In genomic region chr12:105981121-105981973, GRCm38 (mm10) we compare ENCODE assay signal across 9 mouse cellular contexts. TPM values are rescaled to one million over a fixed set of nuclear protein-coding genes. Genes with fewer than 3 reads are reported as not detected.
DNase-seq lines count a peak whose midpoint lies in the region; ATAC-seq and TF ChIP-seq lines count a peak whose summit lies in the region.
"Had no signal": no experiment of that assay in that cellular context is flagged by ENCODE, and none has a peak within 500 bp of the region (broad histone marks: within the 10 kb centered on the region; RNA-seq: fewer than 3 reads in every experiment).

No protein-coding gene starts in this region.

- H3K36me3 ChIP-seq in forebrain, embryonic 12.5 days (replicated peaks) = no peaks in the 10 kb centered on the region
- no peaks in the 10 kb centered on the region for H3K36me3 ChIP-seq in forebrain, embryonic 15.5 days
- no peaks in the 10 kb centered on the region for H3K36me3 ChIP-seq in heart, embryonic 11.5 days (ENCODE audit: control insufficient read depth, insufficient read depth, low read length)
- no peaks in the 10 kb centered on the region for H3K36me3 ChIP-seq in myocyte (ENCODE audit: control insufficient read depth, insufficient read depth)

- no peak overlapping the region for H3ac ChIP-seq in myocyte (ENCODE audit: control insufficient read depth, insufficient read length)

- no peak for TF ChIP-seq POLR2A in myocyte (IDR thresholded peaks at IDR 0.05; ENCODE audit: insufficient read length, low read depth)

- 31% methylated on average over 13 of the region's 16 CpGs for WGBS in forebrain, embryonic 12.5 days
- 31% methylated on average over 13 of the region's 16 CpGs for WGBS in forebrain, embryonic 15.5 days
- WGBS in heart, embryonic 11.5 days (ENCODE audit: insufficient replicate concordance) = 17% methylated on average over 14 of the region's 16 CpGs

- H3K4me1 ChIP-seq in forebrain, embryonic 12.5 days = peaks cover 5% of the 10 kb centered on the region
- H3K4me1 ChIP-seq in forebrain, embryonic 15.5 days = no peaks in the 10 kb centered on the region
- H3K4me1 ChIP-seq in heart, embryonic 11.5 days (ENCODE audit: control insufficient read depth, insufficient read depth, low read length) = no peaks in the 10 kb centered on the region

- no peak overlapping the region for H3K4me3 ChIP-seq in forebrain, embryonic 12.5 days (replicated peaks)
- H3K4me3 ChIP-seq in forebrain, embryonic 15.5 days = no peak overlapping the region
- H3K4me3 ChIP-seq in heart, embryonic 11.5 days (ENCODE audit: low read depth, low read length) = peak overlapping the region; percentile 18
- H3K4me3 ChIP-seq in myocyte = no peak overlapping the region

- DNase-seq in ZHBTc4 (ENCODE audit: low read depth, low spot score) = peak; percentile 80
- DNase-seq in kidney, postnatal 36 days = peak; percentile 33 to 43
- no peak for DNase-seq in urinary bladder, postnatal 10 days (ENCODE audit: low spot score)
- no peak for DNase-seq in right cerebral cortex, postnatal 36 days (ENCODE audit: low spot score in 2 of 2)

- H3K9ac ChIP-seq in forebrain, embryonic 12.5 days = no peak overlapping the region
- H3K9ac ChIP-seq in forebrain, embryonic 15.5 days (replicated peaks) = no peak overlapping the region
- H3K9ac ChIP-seq in heart, embryonic 11.5 days (ENCODE audit: low read depth, low read length) = peak overlapping the region; percentile 67

- no peaks in the 10 kb centered on the region for H3K27me3 ChIP-seq in forebrain, embryonic 12.5 days
- H3K27me3 ChIP-seq in forebrain, embryonic 15.5 days = no peaks in the 10 kb centered on the region
- H3K27me3 ChIP-seq in heart, embryonic 11.5 days (ENCODE audit: control insufficient read depth, insufficient read depth, low read length) = no peaks in the 10 kb centered on the region
- no peaks in the 10 kb centered on the region for H3K27me3 ChIP-seq in myocyte (ENCODE audit: control insufficient read depth, insufficient read depth, insufficient read length)

- no peak overlapping the region for H3K27ac ChIP-seq in forebrain, embryonic 12.5 days
- no peak overlapping the region for H3K27ac ChIP-seq in forebrain, embryonic 15.5 days (replicated peaks)
- H3K27ac ChIP-seq in heart, embryonic 11.5 days (ENCODE audit: low read depth, low read length) = no peak overlapping the region

- 0 out of 2 replicates have a peak overlapping the region, but pooled peaks have one; percentile 8 for H3K4me2 ChIP-seq in forebrain, embryonic 12.5 days
- H3K4me2 ChIP-seq in forebrain, embryonic 15.5 days (replicated peaks) = no peak overlapping the region
- H3K4me2 ChIP-seq in heart, embryonic 11.5 days = peak overlapping the region; percentile 62
- peak overlapping the region; percentile 48 for H3K4me2 ChIP-seq in myocyte (ENCODE audit: low read depth)

- peaks cover 6% of the 10 kb centered on the region; the same call in 1 of the 2 replicates for H3K9me3 ChIP-seq in forebrain, embryonic 12.5 days
- H3K9me3 ChIP-seq in forebrain, embryonic 15.5 days = peaks cover 3% of the 10 kb centered on the region; the same call in 1 of the 2 replicates
- peaks cover 6% of the 10 kb centered on the region; the same call in 1 of the 2 replicates for H3K9me3 ChIP-seq in heart, embryonic 11.5 days (replicated peaks; ENCODE audit: control insufficient read depth, low read length)

- H3K79me2 ChIP-seq in myocyte (ENCODE audit: control insufficient read depth, insufficient read depth) = no peaks in the 10 kb centered on the region

- peak; percentile 39; the same call in 1 of the 2 replicates for ATAC-seq in forebrain, embryonic 12.5 days (ENCODE audit: low FRiP score)
- ATAC-seq in forebrain, embryonic 15.5 days (replicated peaks) = no peak
- ATAC-seq in heart, embryonic 11.5 days (replicated peaks; ENCODE audit: insufficient number of reproducible peaks, low FRiP score, low TSS enrichment) = peak; percentile 68
- ATAC-seq: Patski had no signal

TF ChIP-seq in myocyte, 11 proteins besides CTCF, POLR2A, EP300 and RAD21:
- no peak for TF ChIP-seq E2F4 (IDR thresholded peaks at IDR 0.05; ENCODE audit: insufficient read depth)
- no peak for TF ChIP-seq USF1 (IDR thresholded peaks at IDR 0.05; ENCODE audit: low read depth)
- TF ChIP-seq TCF3 (IDR thresholded peaks at IDR 0.05; ENCODE audit: insufficient read length, low read depth) = no peak
- no peak for TF ChIP-seq MYOD1 (IDR thresholded peaks at IDR 0.05; ENCODE audit: control insufficient read depth in 1 of 3, insufficient read length in 2 of 3, low read depth in 2 of 3)
- TF ChIP-seq CEBPB (IDR thresholded peaks at IDR 0.05; ENCODE audit: insufficient read depth, poor library complexity, severe bottlenecking) = no peak
- no peak for TF ChIP-seq SRF (IDR thresholded peaks at IDR 0.05; ENCODE audit: control insufficient read depth, insufficient read length, low read depth)
- TF ChIP-seq TCF12 (IDR thresholded peaks at IDR 0.05; ENCODE audit: insufficient read depth, poor library complexity, severe bottlenecking) = no peak
- TF ChIP-seq MAX (IDR thresholded peaks at IDR 0.05; ENCODE audit: low read depth) = no peak
- no peak for TF ChIP-seq POLR2AphosphoS2 (IDR thresholded peaks at IDR 0.05; ENCODE audit: insufficient read length, low read depth)
- TF ChIP-seq REST (IDR thresholded peaks at IDR 0.05; ENCODE audit: insufficient read depth, insufficient read length) = no peak
TF ChIP-seq in myocyte: peak in this region for 0.

RNA-seq across cellular contexts. Expression of gene Vrk1, which starts 28.7 kb away (rescaled TPM):
- polyA plus RNA-seq in forebrain, embryonic 12.5 days (2016; fragmentation: Nextera tagmentation; extraction: Ambion mirVana) = 97.7 and 106 TPM in 2 replicates
- 73.6 and 81.7 TPM in 2 replicates for polyA plus RNA-seq in forebrain, embryonic 15.5 days (2015; fragmentation: Nextera tagmentation; extraction: Ambion mirVana)
- polyA plus RNA-seq in heart, embryonic 11.5 days (2014; fragmentation: Nextera tagmentation; extraction: Ambion mirVana) = 49.8 and 52.4 TPM in 2 replicates
- 10.3 TPM for polyA plus RNA-seq in myocyte (2012; fragmentation: generic; extraction: Trizol)

Comparison
In these comparisons a context has a peak if more than half of its experiments do, and no peak if none do; other contexts are left out.
1. DNase-seq: peak in ZHBTc4 (single experiment) and kidney, postnatal 36 days (2 of 2); none in urinary bladder, postnatal 10 days (single experiment) and right cerebral cortex, postnatal 36 days (0 of 2).